ENCODE assay signal across 20 mouse cellular contexts in genomic region chr1:171151966-171152365, GRCm38 (mm10). TPM values are rescaled to one million over a fixed set of nuclear protein-coding genes. Genes with fewer than 3 reads are reported as not detected.
A peak's percentile ranks its signal among the peaks of the same experiment; 100 is the strongest.
DNase-seq lines count a peak whose midpoint lies in the region; ATAC-seq and TF ChIP-seq lines count a peak whose summit lies in the region.
"Had no signal": no experiment of that assay in that cellular context is flagged by ENCODE, and none has a peak within 500 bp of the region (broad histone marks: within the 10 kb centered on the region; RNA-seq: fewer than 3 reads in every experiment).

No protein-coding gene starts in this region.

- TF ChIP-seq CTCF in liver, postnatal 0 days (IDR thresholded peaks at IDR 0.05; ENCODE audit: low read depth) = no peak
- no peak for TF ChIP-seq CTCF in intestine, postnatal 0 days (IDR thresholded peaks at IDR 0.05; ENCODE audit: low read depth)

- no peak for ATAC-seq in kidney, embryonic 15.5 days (replicated peaks; ENCODE audit: low FRiP score)
- no peak for ATAC-seq in liver, postnatal 0 days
- no peak for ATAC-seq in liver, embryonic 12.5 days
- ATAC-seq in intestine, postnatal 0 days = no peak
- ATAC-seq: activated CD4-positive, CD25-positive, alpha-beta regulatory T cell, adult 4 months; forebrain, embryonic 14.5 days; inflammation-experienced regulatory T-cells, adult 6 months had no signal

- no peak for TF ChIP-seq EP300 in liver, postnatal 0 days (IDR thresholded peaks at IDR 0.05; ENCODE audit: low read depth)

- no peak overlapping the region for H3K27ac ChIP-seq in kidney, embryonic 15.5 days
- no peak overlapping the region for H3K27ac ChIP-seq in liver, postnatal 0 days (ENCODE audit: low read depth)
- H3K27ac ChIP-seq in liver, embryonic 12.5 days = no peak overlapping the region
- no peak overlapping the region for H3K27ac ChIP-seq in intestine, postnatal 0 days (ENCODE audit: low read depth, low read length)
- H3K27ac ChIP-seq: liver, embryonic 13.5 days; lung, embryonic 15.5 days; midbrain, embryonic 12.5 days had no signal

- DNase-seq in kidney, adult 11 months = peak; percentile 46
- peak; percentile 53 for DNase-seq in liver, postnatal 0 days
- peak; percentile 59 for DNase-seq in kidney, adult 9 months
- DNase-seq in kidney, postnatal 25 days = peak; percentile 46 to 74
- DNase-seq: adrenal gland, adult 8-10 months; embryo, embryonic 11 days; heart, postnatal 4 days; liver, embryonic 13.5 days; thymus, adult 18-20 months; thymus, postnatal 36 days had no signal

- no peaks in the 10 kb centered on the region for H3K9me3 ChIP-seq in kidney, embryonic 15.5 days (replicated peaks)
- no peaks in the 10 kb centered on the region for H3K9me3 ChIP-seq in liver, postnatal 0 days (ENCODE audit: low read length)
- no peaks in the 10 kb centered on the region for H3K9me3 ChIP-seq in liver, embryonic 12.5 days (replicated peaks)
- H3K9me3 ChIP-seq in intestine, postnatal 0 days (ENCODE audit: control insufficient read depth) = no peaks in the 10 kb centered on the region
- H3K9me3 ChIP-seq: embryonic facial prominence, embryonic 15.5 days; heart, embryonic 10.5 days; liver, embryonic 13.5 days; lung, embryonic 15.5 days; midbrain, embryonic 12.5 days had no signal

- H3K4me1 ChIP-seq in kidney, embryonic 15.5 days = peaks cover 18% of the 10 kb centered on the region
- H3K4me1 ChIP-seq in liver, postnatal 0 days (ENCODE audit: insufficient read depth) = peaks cover 23% of the 10 kb centered on the region
- H3K4me1 ChIP-seq in liver, embryonic 12.5 days = peaks cover 32% of the 10 kb centered on the region
- 0 out of 2 replicates have a peak, but pooled peaks cover 4% of the 10 kb centered on the region for H3K4me1 ChIP-seq in intestine, postnatal 0 days (replicated peaks; ENCODE audit: control insufficient read depth, insufficient read depth, low read length)

- no peak overlapping the region for H3K9ac ChIP-seq in kidney, embryonic 15.5 days
- no peak overlapping the region for H3K9ac ChIP-seq in liver, postnatal 0 days (replicated peaks)
- no peak overlapping the region for H3K9ac ChIP-seq in liver, embryonic 12.5 days
- H3K9ac ChIP-seq in intestine, postnatal 0 days (ENCODE audit: low read depth, low read length) = no peak overlapping the region
- H3K9ac ChIP-seq: embryonic facial prominence, embryonic 15.5 days had no signal

- H3K36me3 ChIP-seq in kidney, embryonic 15.5 days = no peaks in the 10 kb centered on the region
- H3K36me3 ChIP-seq in liver, postnatal 0 days (replicated peaks; ENCODE audit: insufficient read depth, low read length) = no peaks in the 10 kb centered on the region
- 0 out of 2 replicates have a peak, but pooled peaks cover 4% of the 10 kb centered on the region for H3K36me3 ChIP-seq in liver, embryonic 12.5 days
- H3K36me3 ChIP-seq in intestine, postnatal 0 days (ENCODE audit: control insufficient read depth, insufficient read depth) = no peaks in the 10 kb centered on the region
- H3K36me3 ChIP-seq: embryonic facial prominence, embryonic 15.5 days; heart, embryonic 10.5 days; liver, embryonic 13.5 days; lung, embryonic 15.5 days; midbrain, embryonic 12.5 days had no signal

- H3K27me3 ChIP-seq in kidney, embryonic 15.5 days = 0 out of 2 replicates have a peak, but pooled peaks cover 3% of the 10 kb centered on the region
- H3K27me3 ChIP-seq in liver, postnatal 0 days (ENCODE audit: insufficient read depth, low read length) = no peaks in the 10 kb centered on the region
- peaks cover 28% of the 10 kb centered on the region for H3K27me3 ChIP-seq in liver, embryonic 12.5 days (replicated peaks)
- H3K27me3 ChIP-seq in intestine, postnatal 0 days (replicated peaks; ENCODE audit: control insufficient read depth, insufficient read depth, low read length) = no peaks in the 10 kb centered on the region
- H3K27me3 ChIP-seq: lung, embryonic 15.5 days had no signal

- no peak overlapping the region for H3K4me2 ChIP-seq in kidney, embryonic 15.5 days
- H3K4me2 ChIP-seq in liver, postnatal 0 days (ENCODE audit: low read depth, low read length) = no peak overlapping the region
- H3K4me2 ChIP-seq in liver, embryonic 12.5 days = no peak overlapping the region
- no peak overlapping the region for H3K4me2 ChIP-seq in intestine, postnatal 0 days (replicated peaks; ENCODE audit: low read depth)

- WGBS in kidney, embryonic 15.5 days = 75% methylated on average over 4 of the region's 4 CpGs
- WGBS in liver, postnatal 0 days (ENCODE audit: insufficient replicate concordance) = 74% methylated on average over 4 of the region's 4 CpGs
- WGBS in liver, embryonic 12.5 days (ENCODE audit: insufficient replicate concordance) = 83% methylated on average over 4 of the region's 4 CpGs
- 74% methylated on average over 4 of the region's 4 CpGs for WGBS in intestine, postnatal 0 days

- H3K4me3 ChIP-seq in kidney, embryonic 15.5 days (replicated peaks) = no peak overlapping the region
- no peak overlapping the region for H3K4me3 ChIP-seq in liver, postnatal 0 days (ENCODE audit: low read depth, low read length)
- H3K4me3 ChIP-seq in liver, embryonic 12.5 days = no peak overlapping the region
- H3K4me3 ChIP-seq in intestine, postnatal 0 days (ENCODE audit: low read depth, low read length) = no peak overlapping the region
- H3K4me3 ChIP-seq: midbrain, embryonic 12.5 days had no signal

RNA-seq across cellular contexts. Expression of gene Mpz, which starts 1.5 kb away (rescaled TPM):
- 0.86 and 0.99 TPM in 2 replicates for polyA plus RNA-seq in kidney, embryonic 15.5 days (2015; fragmentation: Nextera tagmentation; extraction: Ambion mirVana)
- polyA plus RNA-seq in liver, postnatal 0 days (2015; fragmentation: Nextera tagmentation; extraction: Ambion mirVana) = 0.05 and 0.12 TPM in 2 replicates
- polyA plus RNA-seq in liver, embryonic 12.5 days (2016; fragmentation: Nextera tagmentation; extraction: Ambion mirVana) = 0.10 and 0.18 TPM in 2 replicates
- polyA plus RNA-seq in intestine, postnatal 0 days (2015; fragmentation: Nextera tagmentation; extraction: Ambion mirVana) = 0.80 and 1.1 TPM in 2 replicates
- polyA plus RNA-seq: activated CD4-positive, CD25-positive, alpha-beta regulatory T cell, adult 4 months; inflammation-experienced regulatory T-cells, adult 6 months; liver, embryonic 13.5 days had no signal

RNA-seq across cellular contexts. Expression of gene Sdhc, which starts 1.6 kb away (rescaled TPM):
- 307 and 309 TPM in 2 replicates for polyA plus RNA-seq in kidney, embryonic 15.5 days (2015; fragmentation: Nextera tagmentation; extraction: Ambion mirVana)
- 207 and 212 TPM in 2 replicates for polyA plus RNA-seq in liver, postnatal 0 days (2015; fragmentation: Nextera tagmentation; extraction: Ambion mirVana)
- 140 and 155 TPM in 2 replicates for polyA plus RNA-seq in liver, embryonic 12.5 days (2016; fragmentation: Nextera tagmentation; extraction: Ambion mirVana)
- polyA plus RNA-seq in intestine, postnatal 0 days (2015; fragmentation: Nextera tagmentation; extraction: Ambion mirVana) = 439 and 453 TPM in 2 replicates

RNA-seq across cellular contexts. Expression of gene Cfap126, which starts 38.2 kb away (rescaled TPM):
- 2.0 and 2.1 TPM in 2 replicates for polyA plus RNA-seq in kidney, embryonic 15.5 days (2015; fragmentation: Nextera tagmentation; extraction: Ambion mirVana)
- polyA plus RNA-seq in liver, postnatal 0 days (2015; fragmentation: Nextera tagmentation; extraction: Ambion mirVana) = 0.90 and 1.5 TPM in 2 replicates
- polyA plus RNA-seq in liver, embryonic 12.5 days (2016; fragmentation: Nextera tagmentation; extraction: Ambion mirVana) = 2.1 and 2.3 TPM in 2 replicates
- 1.9 and 2.9 TPM in 2 replicates for polyA plus RNA-seq in intestine, postnatal 0 days (2015; fragmentation: Nextera tagmentation; extraction: Ambion mirVana)

RNA-seq across cellular contexts. Expression of gene Pcp4l1, which starts 44.1 kb away (rescaled TPM):
- polyA plus RNA-seq in kidney, embryonic 15.5 days (2015; fragmentation: Nextera tagmentation; extraction: Ambion mirVana) = 2.8 and 4.0 TPM in 2 replicates
- polyA plus RNA-seq in liver, postnatal 0 days (2015; fragmentation: Nextera tagmentation; extraction: Ambion mirVana) = 6.7 and 8.2 TPM in 2 replicates
- polyA plus RNA-seq in liver, embryonic 12.5 days (2016; fragmentation: Nextera tagmentation; extraction: Ambion mirVana) = 1.1 and 1.2 TPM in 2 replicates
- 29.1 and 29.9 TPM in 2 replicates for polyA plus RNA-seq in intestine, postnatal 0 days (2015; fragmentation: Nextera tagmentation; extraction: Ambion mirVana)
- polyA plus RNA-seq: activated CD4-positive, CD25-positive, alpha-beta regulatory T cell, adult 4 months; inflammation-experienced regulatory T-cells, adult 6 months had no signal
